Mouse (Mus musculus) bone marrow macrophage, adult 2 months (primary cell): ENCODE data around the gene Gm2237. TPM values are rescaled to one million over a fixed set of nuclear protein-coding genes. Genes with fewer than 3 reads are reported as not detected.
"Not testable (repeated sequence)": the region's sequence is repeated elsewhere in the genome, so short reads cannot be mapped to it uniquely, and the experiment has no call there.

ENCODE experiments used
- H3K27ac ChIP-seq: 2 replicates; pipeline ENCODE4 v1.5.1; 2012; ENCODE audit warnings: low read depth, low read length; ENCODE audit not compliant: insufficient read depth
- H3K4me1 ChIP-seq: 2 replicates; pipeline ENCODE4 v1.6.1; 2012; ENCODE audit warnings: low read length; ENCODE audit not compliant: control insufficient read depth, insufficient read depth
- H3K4me3 ChIP-seq: 2 replicates; pipeline ENCODE4 v1.5.1; 2012; ENCODE audit warnings: mild to moderate bottlenecking, low read length, moderate library complexity; ENCODE audit not compliant: insufficient read depth
- polyA plus RNA-seq: library from polyadenylated mRNA; stranded (reverse); fragments of >200 nt; gene quantifications from 2 replicates; pipeline ENCODE4 v1.2.4, GENCODE M21; 2012; ENCODE audit not compliant: missing spikeins, insufficient read depth, insufficient read length

The Gm2237 gene
- polyA plus RNA-seq, result not detected in 2 replicates

DNA sequence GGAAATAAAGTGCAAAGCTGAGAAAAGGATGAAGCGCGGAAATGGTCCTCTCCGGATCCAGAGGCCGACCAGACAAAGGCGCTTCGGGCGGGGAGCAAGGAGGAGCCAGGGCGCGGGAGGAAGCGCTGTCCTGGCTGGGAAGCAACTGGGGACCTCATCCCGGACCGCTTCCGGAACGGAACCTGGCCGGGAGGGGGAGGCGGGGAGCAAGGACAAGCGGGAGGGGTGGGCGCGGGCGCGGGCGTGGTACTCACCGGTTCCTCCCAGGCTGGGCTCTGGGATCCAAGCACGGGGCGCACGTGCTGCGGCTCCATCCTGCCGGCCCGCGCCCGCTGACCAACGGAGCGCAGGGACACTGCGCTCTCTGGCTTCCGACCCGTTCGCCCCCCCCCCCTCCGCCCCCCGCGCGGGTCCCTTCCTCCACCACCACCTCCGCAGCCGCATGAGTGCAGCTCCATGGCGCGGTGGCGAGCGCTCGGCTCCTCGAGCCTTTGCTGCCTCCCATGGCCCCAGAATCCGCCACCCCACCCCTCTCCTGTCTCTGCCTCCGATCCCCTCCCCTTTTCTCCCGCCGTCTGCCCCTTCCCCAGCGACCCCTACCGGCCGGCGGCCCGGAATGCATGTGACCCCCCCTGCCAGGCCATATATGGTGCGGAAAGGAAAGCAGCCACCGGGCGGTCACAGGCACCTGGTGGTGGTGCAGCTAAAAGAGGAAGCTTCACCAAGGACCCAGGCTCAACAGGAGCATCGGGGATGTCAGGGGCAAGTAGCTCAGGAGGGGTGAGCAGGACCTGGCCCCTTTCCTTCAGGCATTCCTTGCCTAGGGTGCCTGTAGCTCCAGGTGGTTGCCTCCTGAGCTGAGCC, at the start of gene Gm2237:
Gm2237 (minus strand) TSS at position 332 of the 864 bp plus-strand sequence.
- H3K4me1 ChIP-seq, H3K4me3 ChIP-seq, H3K27ac ChIP-seq: not testable (repeated sequence)

DNA sequence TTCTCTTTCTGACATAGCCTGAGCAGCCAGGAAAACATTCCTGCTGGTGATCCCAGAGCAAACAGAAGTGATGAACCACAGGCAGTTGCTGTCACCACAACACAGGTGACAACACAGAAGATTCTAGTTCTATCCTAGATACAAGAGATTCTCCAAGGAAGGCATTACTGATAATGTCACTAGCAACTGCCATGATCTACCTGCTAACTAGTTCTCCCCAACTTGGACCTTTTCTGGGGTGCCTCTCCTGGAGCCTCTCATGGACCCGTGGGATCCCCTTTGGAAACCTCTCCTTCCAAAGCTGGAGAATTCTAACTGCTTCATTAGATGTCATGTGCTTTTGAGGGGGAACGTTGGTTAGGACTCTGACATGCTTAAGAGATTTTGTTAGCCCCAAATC, 17.5 kb upstream of the Gm2237 start, which contains the start of gene Gm5458:
Gm5458 (minus strand) TSS at position 101 of the 400 bp plus-strand sequence.
- H3K27ac ChIP-seq, H3K4me1 ChIP-seq, H3K4me3 ChIP-seq: not testable (repeated sequence)

DNA sequence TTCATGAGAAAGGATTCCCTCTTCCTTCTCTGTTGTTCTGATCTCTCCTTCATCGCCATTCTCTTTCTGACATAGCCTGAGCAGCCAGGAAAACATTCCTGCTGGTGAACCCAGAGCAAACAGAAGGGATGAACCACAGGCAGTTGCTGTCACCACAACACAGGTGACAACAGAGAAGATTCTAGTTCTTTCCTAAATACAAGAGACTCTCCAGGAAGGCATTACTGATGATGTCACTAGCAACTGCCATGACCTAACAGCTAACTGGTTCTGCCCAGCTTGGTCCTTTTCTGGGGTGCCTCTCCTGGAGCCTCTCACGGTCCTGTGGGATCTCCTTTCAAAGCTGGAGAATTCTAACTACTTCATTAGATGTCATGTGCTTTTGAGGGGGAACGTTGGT, 35.1 kb downstream of the Gm2237 start, which contains the start of gene Gm2244:
Gm2244 (minus strand) TSS at position 101 of the 400 bp plus-strand sequence.
- H3K4me3 ChIP-seq, H3K4me1 ChIP-seq, H3K27ac ChIP-seq: not testable (repeated sequence)

Other genes with a start within 250 kb of the Gm2237 start
- 36.9 and 103 TPM in 2 replicates for gene Gm21738, start 166.2 kb downstream of the Gm2237 start, polyA plus RNA-seq
- not detected in 2 replicates for gene Gm2244, start 35.2 kb downstream of the Gm2237 start, polyA plus RNA-seq
- gene Gm5458, start 17.4 kb upstream of the Gm2237 start, polyA plus RNA-seq, result not detected in 2 replicates
- gene Nid2, start 166.1 kb upstream of the Gm2237 start, polyA plus RNA-seq, result 1.0 and 1.5 TPM in 2 replicates
- 100.0 and 110 TPM in 2 replicates for gene Rtraf, start 238.7 kb upstream of the Gm2237 start, polyA plus RNA-seq